Mouse (Mus musculus): ENCODE data around the gene Atg10. TPM values are rescaled to one million over a fixed set of nuclear protein-coding genes. Genes with fewer than 3 reads are reported as not detected.

Atg10 gene
- polyA plus RNA-seq, 1 experiment from 2014 or later: 21.5 TPM

DNA sequence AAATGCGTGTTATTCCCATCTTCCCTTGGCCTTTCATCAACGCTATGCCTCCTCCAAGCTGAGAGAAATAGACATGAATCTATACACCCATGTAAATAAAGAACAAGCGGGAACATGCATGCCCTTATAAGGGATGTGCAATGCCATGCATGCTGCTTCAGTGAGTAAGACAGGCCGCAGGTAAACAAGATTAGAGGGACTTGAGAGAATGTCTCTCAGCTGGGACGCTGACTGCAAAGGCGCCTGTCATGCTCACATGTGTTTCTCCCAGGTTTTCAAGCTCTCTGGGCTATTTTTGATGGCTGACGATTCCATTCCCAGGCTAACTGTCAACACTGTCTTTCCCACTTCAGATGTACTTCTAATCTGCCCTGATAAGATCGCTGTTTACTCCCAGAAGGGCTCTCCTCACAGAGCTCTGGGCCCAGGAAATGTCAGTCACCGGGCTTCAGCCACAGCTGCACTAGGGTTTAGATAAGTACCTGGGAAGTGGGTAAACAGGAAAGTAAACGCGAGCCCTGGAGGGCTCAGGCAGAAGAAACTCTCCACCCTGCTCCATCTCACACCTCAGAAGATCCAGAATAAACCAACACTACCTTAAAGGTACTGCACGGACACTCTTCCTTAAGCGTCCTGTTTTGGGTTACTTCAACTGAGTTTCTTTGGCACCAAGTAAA, 337.8 kb downstream of the Atg10 start:
- H3K4me3 ChIP-seq: peak overlapping the region; percentile 36
- H3K27me3 ChIP-seq: no peaks in the 10 kb centered on the region
- H3K4me2 ChIP-seq: peak overlapping the region; percentile 57
- WGBS: 59% methylated on average over 13 of the region's 13 CpGs
- peaks cover 5% of the 10 kb centered on the region for H3K4me1 ChIP-seq (replicated peaks)
- no peaks in the 10 kb centered on the region for H3K9me3 ChIP-seq
- peak overlapping the region; percentile 9; the same call in 1 of the 2 replicates for H3K9ac ChIP-seq
- 0 out of 2 replicates have a peak, but pooled peaks have one; percentile 5 for ATAC-seq (ENCODE audit: low read depth)
- no peak overlapping the region for H3K27ac ChIP-seq (replicated peaks)
- H3K36me3 ChIP-seq: no peaks in the 10 kb centered on the region

Other genes starting within 250 kb of the Atg10 start
- gene Ssbp2, start 236.3 kb upstream of the Atg10 start, polyA plus RNA-seq (2015; fragmentation: Nextera tagmentation; extraction: Ambion mirVana): 162 and 172 TPM in 2 replicates

Data from neural tube, embryonic 13.5 days (tissue).